Mouse (Mus musculus) brain, adult 2 months (tissue): ENCODE measurements around the gene Snx32.

ENCODE experiments used
- DNase-seq: peaks from one replicate; pipeline ENCODE4 v3.0.0; 2011; ENCODE audit warnings: low read depth, low spot score

Gene Snx32

GRCm38 (mm10) chr19:5510031-5511026 lies at the start of gene Snx32:
Snx32 (minus strand) TSS chr19:5510538.
- peak; percentile 100 for DNase-seq

- DNase-seq: no peak
These were observed 49.5 kb upstream of the Snx32 start for GRCm38 (mm10) chr19:5559631-5560456.

GRCm38 (mm10) chr19:5559229-5559628 lies 48.9 kb upstream of the Snx32 start:
- DNase-seq: no peak

GRCm38 (mm10) chr19:5558770-5559169 lies 48.4 kb upstream of the Snx32 start:
- no peak for DNase-seq

- no peak for DNase-seq
These were observed 47.8 kb upstream of the Snx32 start for GRCm38 (mm10) chr19:5558169-5558568.

GRCm38 (mm10) chr19:5554212-5554611 lies 43.9 kb upstream of the Snx32 start:
- no peak for DNase-seq

GRCm38 (mm10) chr19:5553802-5554201 lies 43.5 kb upstream of the Snx32 start:
- no peak for DNase-seq

- no peak for DNase-seq
These were observed 37.2 kb upstream of the Snx32 start for GRCm38 (mm10) chr19:5547471-5548056.

GRCm38 (mm10) chr19:5544031-5544430 lies 33.7 kb upstream of the Snx32 start:
- DNase-seq: no peak

- DNase-seq: no peak
These were observed 33.0 kb upstream of the Snx32 start for GRCm38 (mm10) chr19:5543362-5543761.

- no peak for DNase-seq
These were observed 28.4 kb upstream of the Snx32 start for GRCm38 (mm10) chr19:5538786-5539185.

GRCm38 (mm10) chr19:5532520-5532919 lies 22.2 kb upstream of the Snx32 start:
- DNase-seq: no peak

GRCm38 (mm10) chr19:5530138-5530524 lies 19.8 kb upstream of the Snx32 start:
- DNase-seq: no peak

- peak; percentile 96 for DNase-seq
These were observed 19.2 kb upstream of the Snx32 start for GRCm38 (mm10) chr19:5529325-5530137.

- DNase-seq: no peak
These were observed 14.9 kb upstream of the Snx32 start for GRCm38 (mm10) chr19:5525204-5525603.

- DNase-seq: no peak
These were observed 8.4 kb upstream of the Snx32 start for GRCm38 (mm10) chr19:5518721-5519120.

- DNase-seq: peak; percentile 87
These were observed 6.7 kb upstream of the Snx32 start for GRCm38 (mm10) chr19:5516906-5517505.

GRCm38 (mm10) chr19:5515840-5516777 lies 5.8 kb upstream of the Snx32 start:
- no peak for DNase-seq

- no peak for DNase-seq
These were observed 2.6 kb upstream of the Snx32 start for GRCm38 (mm10) chr19:5513005-5513349.
